Mouse (Mus musculus) c-Kit-negative CD71-positive TER-119-positive erythroid progenitor cells, embryonic 14.5 days (primary cell): Measurements from ENCODE around the gene Cers6.

Experiments
- DNase-seq: peaks from one replicate; pipeline ENCODE4 v3.0.0-alpha.2; 2013; ENCODE audit warnings: low read depth, low spot score

Gene Cers6

GRCm38 (mm10) chr2:69061313-69061712, 200.1 kb downstream of the Cers6 start:
- no peak for DNase-seq

DNA sequence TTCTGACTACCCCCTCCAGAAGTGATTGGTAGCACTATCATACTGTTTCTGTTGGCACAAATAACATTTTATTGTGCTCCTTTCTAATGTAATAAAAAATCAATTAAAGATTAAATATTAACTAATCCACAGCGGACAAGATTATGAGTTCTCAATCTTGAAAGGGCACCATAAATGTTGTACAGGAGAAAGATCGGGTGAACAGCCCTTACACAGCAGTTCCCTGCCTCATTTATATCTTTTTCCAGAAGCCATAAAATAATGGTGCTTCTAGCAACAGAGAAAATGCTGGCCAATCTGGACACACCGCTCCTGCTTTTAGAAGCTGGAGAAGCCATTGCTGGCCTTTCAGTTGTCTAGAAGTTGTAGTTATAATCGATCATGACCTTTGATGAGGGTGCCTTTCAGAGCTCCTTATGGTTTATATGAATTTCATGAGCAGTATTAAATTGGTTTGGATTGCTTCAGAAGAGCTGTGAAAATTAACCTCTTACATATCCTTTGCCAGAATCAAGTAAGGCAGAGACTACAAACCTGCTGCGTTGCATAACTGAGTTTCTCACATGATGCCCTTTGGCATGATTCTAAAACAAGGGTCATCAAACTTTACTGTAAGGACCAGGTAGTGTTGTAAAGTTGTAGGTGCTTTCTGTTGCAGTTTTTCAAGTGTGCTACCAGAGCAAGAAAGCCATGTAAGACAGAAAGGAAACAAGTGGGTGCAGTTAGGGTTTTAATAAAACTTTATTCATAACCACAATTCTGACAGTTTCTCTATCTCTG, 200.9 kb downstream of the Cers6 start:
- no peak for DNase-seq

DNA sequence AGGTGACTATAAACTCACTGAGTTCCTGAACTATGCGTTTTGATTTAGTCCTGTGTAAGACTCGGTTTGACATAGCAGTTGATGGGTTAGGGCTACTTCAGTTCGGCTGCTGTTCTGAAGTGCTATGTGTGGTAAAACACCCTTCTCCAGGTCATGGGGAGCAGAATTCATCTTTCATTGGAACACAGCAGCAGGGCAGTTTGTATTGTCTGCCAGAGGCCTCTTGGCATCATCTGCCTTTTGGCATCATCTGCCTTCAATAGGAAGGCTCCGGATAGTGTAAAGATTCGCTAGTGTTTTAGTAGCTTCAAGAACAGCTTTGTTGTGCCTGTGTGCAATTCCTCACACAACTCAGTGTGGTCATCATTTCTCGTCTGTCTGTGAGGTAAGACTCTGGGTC, 203.5 kb downstream of the Cers6 start:
- DNase-seq, result no peak

DNA sequence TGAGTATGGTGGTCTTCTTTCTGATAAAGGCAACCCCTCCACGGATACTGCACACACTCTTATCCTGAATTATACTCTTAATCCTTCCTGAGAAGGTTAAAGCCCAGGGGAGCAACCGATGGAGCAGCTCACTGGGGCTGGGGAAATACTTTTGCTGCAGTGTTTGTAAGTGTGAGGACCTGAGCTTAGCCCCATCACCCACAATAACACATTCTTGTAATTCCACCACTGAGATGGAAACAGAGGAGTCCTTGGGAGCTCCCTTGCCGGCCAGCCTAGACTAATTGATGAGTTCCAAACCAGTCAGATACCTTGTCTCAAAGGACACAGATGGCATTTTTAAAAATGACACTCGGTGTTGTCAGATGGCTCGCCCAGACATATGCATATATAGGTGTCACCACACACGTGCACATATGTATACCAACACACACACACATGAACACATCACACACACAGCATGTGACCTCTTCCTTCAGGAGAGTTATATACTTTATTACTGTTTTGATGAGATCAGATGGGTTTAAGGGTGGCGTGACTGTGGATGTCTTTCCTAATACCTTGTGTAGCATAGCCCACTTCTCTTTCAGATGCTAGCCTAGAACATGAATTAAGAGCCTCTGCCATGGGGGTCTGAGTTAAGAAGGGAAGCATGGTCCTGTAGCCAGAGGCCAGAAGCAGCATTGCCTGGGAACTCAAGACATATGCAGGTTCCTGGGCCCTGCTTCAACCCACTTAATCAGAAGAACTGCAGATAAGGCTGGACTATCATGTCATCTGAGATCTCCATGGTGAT, 210.4 kb downstream of the Cers6 start:
- DNase-seq, result no peak

DNA sequence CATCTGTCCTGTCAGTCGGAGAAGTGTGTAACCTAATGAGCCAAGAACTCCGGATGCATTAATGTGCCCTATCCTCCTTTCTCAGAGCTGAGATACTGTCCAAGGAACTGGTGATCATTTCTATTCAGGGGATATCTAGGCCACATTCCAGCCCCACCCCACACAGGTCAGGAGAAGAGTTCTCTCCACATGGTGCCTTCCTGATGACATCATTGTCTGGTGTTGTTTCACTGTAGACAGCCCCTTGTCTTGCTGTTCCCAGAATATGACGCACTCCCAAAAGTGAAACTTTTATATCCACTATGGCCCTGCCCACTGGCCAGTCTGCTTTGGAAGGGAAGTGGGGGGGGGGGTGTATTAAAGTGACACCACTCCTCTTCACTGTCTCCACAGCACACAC, 215.9 kb downstream of the Cers6 start:
- no peak for DNase-seq

- DNase-seq, result no peak
Observed at GRCm38 (mm10) chr2:69080760-69081159, 219.5 kb downstream of the Cers6 start.

DNA sequence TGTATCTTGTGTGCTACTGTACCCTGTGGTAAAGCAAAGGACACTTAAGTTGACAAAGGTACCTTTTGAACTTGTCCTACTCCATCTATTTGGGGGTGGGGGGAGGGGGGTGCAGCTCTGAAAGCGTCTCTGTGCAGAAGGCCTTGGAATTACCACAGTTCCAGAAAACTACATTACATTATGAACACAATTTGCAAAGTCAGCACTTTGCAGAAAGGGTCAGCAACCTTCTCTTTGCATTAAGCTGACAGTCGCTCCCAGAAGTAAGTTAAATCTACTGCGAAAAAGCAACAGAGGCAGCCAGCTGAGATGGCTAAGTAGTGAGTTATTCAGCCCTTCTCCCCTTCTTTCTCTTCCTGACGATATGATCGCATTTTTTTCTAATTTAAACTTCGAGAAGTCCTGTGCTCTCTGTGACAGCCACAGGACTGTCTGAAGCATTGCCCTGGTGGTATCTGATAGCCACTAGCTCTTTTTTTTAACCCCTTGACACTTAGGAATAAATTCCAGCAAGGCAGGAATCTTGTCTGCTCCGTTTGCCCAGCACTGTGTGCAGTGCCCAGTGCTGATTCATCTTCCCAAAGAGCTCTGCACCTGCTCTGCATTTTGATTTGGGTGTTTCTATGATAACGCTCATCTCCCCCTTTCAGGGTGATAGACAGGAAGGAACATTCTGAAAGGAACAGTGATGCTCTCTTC, 221.4 kb downstream of the Cers6 start:
- DNase-seq, result no peak

GRCm38 (mm10) chr2:69083198-69083509, 221.9 kb downstream of the Cers6 start:
- DNase-seq, result no peak

- DNase-seq, result no peak
Observed at GRCm38 (mm10) chr2:69084416-69084815, 223.2 kb downstream of the Cers6 start.

DNA sequence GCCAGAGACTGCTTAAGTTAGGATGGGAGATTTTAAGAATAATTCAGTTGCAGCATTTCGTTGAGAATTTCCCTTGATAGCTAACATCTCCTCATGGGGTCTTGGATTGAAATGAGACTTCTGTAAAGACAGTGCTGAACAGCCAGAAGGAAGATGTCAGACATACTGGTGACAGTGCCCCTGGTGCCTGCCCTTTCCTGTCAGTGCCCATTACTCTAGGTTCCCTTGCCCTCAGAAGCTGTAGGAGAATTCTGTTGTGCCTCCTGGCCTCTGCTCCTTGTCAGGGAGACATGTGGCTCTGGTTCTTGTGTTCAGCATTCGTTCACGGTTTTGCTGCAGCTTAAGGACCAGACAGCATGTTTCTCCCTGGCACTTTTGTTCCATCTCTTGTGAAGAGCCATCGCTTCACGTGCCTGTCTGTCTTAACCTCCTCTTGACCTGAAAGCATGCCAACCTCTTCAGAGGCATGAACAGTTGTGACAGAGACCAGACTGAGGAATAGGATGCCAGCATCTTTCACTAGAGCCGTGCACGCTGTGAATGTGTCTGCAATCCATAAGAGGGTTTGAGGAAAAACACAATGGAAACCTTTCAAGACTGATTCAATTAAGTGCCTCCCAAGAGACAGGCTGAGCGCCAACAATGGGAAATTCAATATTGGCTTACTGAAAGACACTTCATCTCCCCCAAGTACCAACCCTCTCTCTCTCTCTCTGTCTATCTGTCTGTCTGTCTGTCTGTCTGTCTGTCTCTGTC, 225.4 kb downstream of the Cers6 start:
- no peak for DNase-seq

- no peak for DNase-seq
Observed at GRCm38 (mm10) chr2:69095836-69096235, 234.6 kb downstream of the Cers6 start.

GRCm38 (mm10) chr2:69096821-69097220, 235.6 kb downstream of the Cers6 start:
- DNase-seq, result no peak

GRCm38 (mm10) chr2:69097526-69097925, 236.3 kb downstream of the Cers6 start:
- DNase-seq, result no peak

- DNase-seq, result no peak
Observed at GRCm38 (mm10) chr2:69098701-69099100, 237.5 kb downstream of the Cers6 start.

GRCm38 (mm10) chr2:69099147-69099546, 237.9 kb downstream of the Cers6 start:
- DNase-seq, result no peak

DNA sequence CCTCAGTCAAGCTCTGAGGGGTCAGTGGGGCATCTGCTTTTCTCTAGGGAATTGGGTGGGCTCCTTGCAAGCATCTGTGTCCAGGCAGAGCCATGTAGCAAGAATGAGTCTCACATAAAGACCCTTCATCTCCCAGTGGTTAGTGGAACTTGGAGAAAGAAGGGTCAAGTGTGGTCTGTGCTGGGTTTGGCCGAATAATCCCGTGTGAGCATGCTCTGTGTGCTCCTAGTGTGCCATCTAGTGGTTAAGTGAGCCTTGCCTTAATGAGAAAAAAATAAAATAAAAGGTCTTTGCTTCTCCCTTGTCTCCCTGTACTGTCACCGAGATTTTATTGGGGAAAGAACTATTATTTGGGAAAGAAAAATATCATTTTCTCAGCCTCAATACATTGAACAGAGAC, 239.5 kb downstream of the Cers6 start:
- DNase-seq, result no peak

GRCm38 (mm10) chr2:69103526-69103925, 242.3 kb downstream of the Cers6 start:
- no peak for DNase-seq

- no peak for DNase-seq
Observed at GRCm38 (mm10) chr2:69104511-69105145, 243.4 kb downstream of the Cers6 start.

- no peak for DNase-seq
Observed at GRCm38 (mm10) chr2:69109246-69109645, 248.0 kb downstream of the Cers6 start.

GRCm38 (mm10) chr2:69109710-69110109, 248.5 kb downstream of the Cers6 start:
- no peak for DNase-seq

DNA sequence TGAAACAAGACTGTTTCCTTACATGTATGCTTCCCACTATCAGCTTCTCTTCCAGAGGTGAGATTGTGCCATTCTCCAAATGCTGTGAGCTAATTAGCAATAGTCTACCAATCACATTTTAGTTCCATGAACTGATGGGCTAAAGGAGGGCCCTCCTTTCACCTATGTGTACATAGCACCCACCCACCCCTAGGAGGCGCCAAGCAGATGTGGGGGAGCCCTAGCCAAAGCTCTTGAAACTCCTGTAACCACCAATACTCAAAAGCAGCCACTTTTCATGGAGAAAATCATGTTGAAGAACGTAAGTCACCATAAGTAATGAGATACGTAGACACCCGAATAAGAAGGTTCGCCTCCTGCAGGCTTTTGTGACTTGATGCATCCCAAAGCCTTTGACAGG, 251.4 kb downstream of the Cers6 start:
- DNase-seq, result no peak
